Mouse (Mus musculus): ENCODE measurements around the gene Slc38a6. TPM values are rescaled to one million over a fixed set of nuclear protein-coding genes. Genes with fewer than 3 reads are reported as not detected.

The Slc38a6 gene
- polyA plus RNA-seq, 1 experiment = 26.0 TPM

- TF ChIP-seq CTCF (IDR thresholded peaks at IDR 0.05; ENCODE audit: borderline replicate concordance, insufficient read depth, low read length) (no peak), POLR2A (IDR thresholded peaks at IDR 0.05; ENCODE audit: low read depth, low read length) (no peak)
- no peak overlapping the region for H3K4me3 ChIP-seq (ENCODE audit: insufficient read depth, low read length)
- peak overlapping the region; percentile 23; the same call in 1 of the 2 replicates for H3K27ac ChIP-seq (ENCODE audit: insufficient read depth, low read length)
- no peaks in the 10 kb centered on the region; the same call in 1 of the 2 replicates for H3K4me1 ChIP-seq (ENCODE audit: control insufficient read depth, insufficient read depth, low read length)
Measured at GRCm38 (mm10) chr12:73308711-73309110, 22.1 kb downstream of the Slc38a6 start.

- TF ChIP-seq CTCF (IDR thresholded peaks at IDR 0.05; ENCODE audit: borderline replicate concordance, insufficient read depth, low read length) (no peak), POLR2A (IDR thresholded peaks at IDR 0.05; ENCODE audit: low read depth, low read length) (no peak)
- no peak overlapping the region for H3K4me3 ChIP-seq (ENCODE audit: insufficient read depth, low read length)
- H3K4me1 ChIP-seq (ENCODE audit: control insufficient read depth, insufficient read depth, low read length) = no peaks in the 10 kb centered on the region
- H3K27ac ChIP-seq (ENCODE audit: insufficient read depth, low read length) = no peak overlapping the region
Measured at GRCm38 (mm10) chr12:73317706-73318686, 31.4 kb downstream of the Slc38a6 start.

GRCm38 (mm10) chr12:73324180-73324586 lies 37.6 kb downstream of the Slc38a6 start:
- Histone ChIP-seq H3K4me1 (ENCODE audit: control insufficient read depth, insufficient read depth, low read length) (0 out of 2 replicates have a peak, but pooled peaks cover 4% of the 10 kb centered on the region), H3K27ac (ENCODE audit: insufficient read depth, low read length) (peak overlapping the region; percentile 60), H3K4me3 (ENCODE audit: insufficient read depth, low read length) (no peak overlapping the region)
- TF ChIP-seq CTCF (IDR thresholded peaks at IDR 0.05; ENCODE audit: borderline replicate concordance, insufficient read depth, low read length) = no peak
- TF ChIP-seq POLR2A (IDR thresholded peaks at IDR 0.05; ENCODE audit: low read depth, low read length) = no peak

DNA sequence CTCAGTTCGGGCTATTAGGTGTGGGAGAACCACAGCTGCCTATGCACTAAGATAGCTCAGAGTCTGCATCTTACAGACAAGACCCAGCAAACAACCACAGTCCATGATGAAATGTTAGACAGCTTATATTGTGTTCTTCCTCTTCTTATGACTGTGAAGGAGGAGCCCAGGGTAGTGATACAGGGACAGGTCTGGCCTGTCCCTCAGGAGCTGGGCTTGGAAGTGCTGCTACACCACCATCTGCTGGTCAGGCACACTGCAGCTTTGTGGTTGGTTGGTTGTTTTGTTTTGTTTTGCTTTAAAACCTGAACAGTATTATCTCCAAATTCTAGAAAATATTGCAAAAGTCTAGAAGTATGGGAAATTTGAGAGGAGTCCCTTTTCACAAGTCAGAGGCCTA lies 38.2 kb downstream of the Slc38a6 start:
- peak overlapping the region; percentile 78 for H3K27ac ChIP-seq (ENCODE audit: insufficient read depth, low read length)
- H3K4me1 ChIP-seq (ENCODE audit: control insufficient read depth, insufficient read depth, low read length) = 0 out of 2 replicates have a peak, but pooled peaks cover 4% of the 10 kb centered on the region
- TF ChIP-seq POLR2A (IDR thresholded peaks at IDR 0.05; ENCODE audit: low read depth, low read length) (no peak), CTCF (IDR thresholded peaks at IDR 0.05; ENCODE audit: borderline replicate concordance, insufficient read depth, low read length) (peak; percentile 66; the same call in 1 of the 2 replicates)
- H3K4me3 ChIP-seq (ENCODE audit: insufficient read depth, low read length) = no peak overlapping the region

- no peak for TF ChIP-seq POLR2A (IDR thresholded peaks at IDR 0.05; ENCODE audit: low read depth, low read length)
- TF ChIP-seq CTCF (IDR thresholded peaks at IDR 0.05; ENCODE audit: borderline replicate concordance, insufficient read depth, low read length) = no peak
- Histone ChIP-seq H3K4me1 (ENCODE audit: control insufficient read depth, insufficient read depth, low read length) (0 out of 2 replicates have a peak, but pooled peaks cover 4% of the 10 kb centered on the region), H3K27ac (ENCODE audit: insufficient read depth, low read length) (peak overlapping the region; percentile 78), H3K4me3 (ENCODE audit: insufficient read depth, low read length) (no peak overlapping the region)
Measured at GRCm38 (mm10) chr12:73325181-73325580, 38.6 kb downstream of the Slc38a6 start.

GRCm38 (mm10) chr12:73325617-73326016 lies 39.0 kb downstream of the Slc38a6 start:
- peak overlapping the region; percentile 78; the same call in 1 of the 2 replicates for H3K27ac ChIP-seq (ENCODE audit: insufficient read depth, low read length)
- TF ChIP-seq POLR2A (IDR thresholded peaks at IDR 0.05; ENCODE audit: low read depth, low read length) (no peak), CTCF (IDR thresholded peaks at IDR 0.05; ENCODE audit: borderline replicate concordance, insufficient read depth, low read length) (no peak)
- no peak overlapping the region for H3K4me3 ChIP-seq (ENCODE audit: insufficient read depth, low read length)
- H3K4me1 ChIP-seq (ENCODE audit: control insufficient read depth, insufficient read depth, low read length) = 0 out of 2 replicates have a peak, but pooled peaks cover 4% of the 10 kb centered on the region

DNA sequence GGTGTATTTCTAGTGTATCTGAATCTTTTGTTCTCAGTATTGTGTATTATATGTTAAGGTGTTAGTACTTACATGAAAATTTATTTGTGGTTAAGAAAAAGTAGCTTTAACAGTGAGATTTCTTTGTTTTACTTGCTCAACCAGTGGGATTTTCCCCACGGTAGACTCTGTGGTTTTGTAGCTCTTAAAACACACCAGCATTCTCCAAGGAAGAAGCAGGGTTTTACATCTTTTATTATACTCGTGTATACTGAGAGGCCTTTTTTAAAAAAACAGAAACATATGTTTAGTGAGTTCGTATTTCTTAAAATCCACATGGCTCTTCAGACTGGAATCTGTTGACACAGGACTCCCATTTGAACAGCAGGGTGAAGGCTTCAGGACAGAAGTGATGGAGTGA lies 40.8 kb downstream of the Slc38a6 start:
- Histone ChIP-seq H3K4me3 (ENCODE audit: insufficient read depth, low read length) (no peak overlapping the region), H3K27ac (ENCODE audit: insufficient read depth, low read length) (no peak overlapping the region), H3K4me1 (ENCODE audit: control insufficient read depth, insufficient read depth, low read length) (0 out of 2 replicates have a peak, but pooled peaks cover 4% of the 10 kb centered on the region)
- TF ChIP-seq POLR2A (IDR thresholded peaks at IDR 0.05; ENCODE audit: low read depth, low read length) (no peak), CTCF (IDR thresholded peaks at IDR 0.05; ENCODE audit: borderline replicate concordance, insufficient read depth, low read length) (no peak)

DNA sequence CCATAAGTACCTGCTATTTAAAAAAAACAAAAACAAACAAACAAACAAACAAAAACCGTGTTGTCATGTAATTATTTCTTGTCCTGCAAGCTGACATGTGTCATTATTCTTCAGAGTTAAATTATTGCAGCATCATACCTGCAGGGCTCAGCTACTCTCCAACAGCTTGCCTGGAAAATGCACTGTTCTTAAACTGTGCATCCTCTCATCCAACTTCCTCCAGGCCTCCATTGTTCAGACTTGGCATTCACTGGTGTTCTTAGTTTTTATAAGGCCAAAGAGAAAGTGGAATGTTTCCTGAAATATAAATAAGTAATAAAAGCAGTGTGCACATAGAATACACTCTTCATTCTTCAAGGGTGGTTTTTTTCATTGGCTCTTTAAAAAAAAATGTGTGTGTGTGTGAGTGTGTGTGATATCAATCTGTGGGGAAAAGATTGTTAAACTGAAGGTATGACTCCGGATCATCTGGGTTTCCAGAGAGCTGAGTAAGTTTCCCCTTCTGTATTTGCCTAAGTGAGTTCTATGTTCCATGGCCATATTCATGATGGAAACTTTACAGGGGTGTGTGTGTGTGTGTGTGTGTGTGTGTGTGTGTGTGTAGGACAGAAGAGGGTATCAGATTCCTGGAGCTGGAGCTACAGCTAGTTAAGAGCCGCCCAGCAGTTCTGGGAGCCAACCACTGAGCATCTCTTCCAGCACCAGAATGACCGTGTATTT lies 42.0 kb downstream of the Slc38a6 start:
- TF ChIP-seq CTCF (IDR thresholded peaks at IDR 0.05; ENCODE audit: borderline replicate concordance, insufficient read depth, low read length) (no peak), POLR2A (IDR thresholded peaks at IDR 0.05; ENCODE audit: low read depth, low read length) (no peak)

GRCm38 (mm10) chr12:73330236-73330635 lies 43.7 kb downstream of the Slc38a6 start:
- Histone ChIP-seq H3K4me1 (ENCODE audit: control insufficient read depth, insufficient read depth, low read length) (no peaks in the 10 kb centered on the region), H3K27ac (ENCODE audit: insufficient read depth, low read length) (no peak overlapping the region), H3K4me3 (ENCODE audit: insufficient read depth, low read length) (no peak overlapping the region)
- no peak for TF ChIP-seq CTCF (IDR thresholded peaks at IDR 0.05; ENCODE audit: borderline replicate concordance, insufficient read depth, low read length)
- no peak for TF ChIP-seq POLR2A (IDR thresholded peaks at IDR 0.05; ENCODE audit: low read depth, low read length)

More for the DNA sequence above, 42.0 kb downstream of the Slc38a6 start:
- Histone ChIP-seq H3K4me1 (ENCODE audit: control insufficient read depth, insufficient read depth, low read length) (0 out of 2 replicates have a peak, but pooled peaks cover 4% of the 10 kb centered on the region), H3K27ac (ENCODE audit: insufficient read depth, low read length) (no peak overlapping the region), H3K4me3 (ENCODE audit: insufficient read depth, low read length) (no peak overlapping the region)

All from embryonic fibroblast, embryonic 13.5 days (primary cell).